Mouse (Mus musculus) lung, adult 10 weeks (tissue): ENCODE data around the gene Fbxo36. TPM values are rescaled to one million over a fixed set of nuclear protein-coding genes. Genes with fewer than 3 reads are reported as not detected.

Source experiments
- polyA plus RNA-seq: library from polyadenylated mRNA; stranded (reverse); fragments of 350-450 nt; fragmentation: Illumina TruSeq; extraction: RNeasy Lipid Tissue Mini Kit (QIAGEN cat#74804); gene quantifications from one replicate; pipeline ENCODE4 v1.2.3, GENCODE M21; 2014; ENCODE audit warnings: low read depth, low replicate concordance; ENCODE audit not compliant: insufficient read depth

Gene Fbxo36
- polyA plus RNA-seq = 19.9 TPM

DNA sequence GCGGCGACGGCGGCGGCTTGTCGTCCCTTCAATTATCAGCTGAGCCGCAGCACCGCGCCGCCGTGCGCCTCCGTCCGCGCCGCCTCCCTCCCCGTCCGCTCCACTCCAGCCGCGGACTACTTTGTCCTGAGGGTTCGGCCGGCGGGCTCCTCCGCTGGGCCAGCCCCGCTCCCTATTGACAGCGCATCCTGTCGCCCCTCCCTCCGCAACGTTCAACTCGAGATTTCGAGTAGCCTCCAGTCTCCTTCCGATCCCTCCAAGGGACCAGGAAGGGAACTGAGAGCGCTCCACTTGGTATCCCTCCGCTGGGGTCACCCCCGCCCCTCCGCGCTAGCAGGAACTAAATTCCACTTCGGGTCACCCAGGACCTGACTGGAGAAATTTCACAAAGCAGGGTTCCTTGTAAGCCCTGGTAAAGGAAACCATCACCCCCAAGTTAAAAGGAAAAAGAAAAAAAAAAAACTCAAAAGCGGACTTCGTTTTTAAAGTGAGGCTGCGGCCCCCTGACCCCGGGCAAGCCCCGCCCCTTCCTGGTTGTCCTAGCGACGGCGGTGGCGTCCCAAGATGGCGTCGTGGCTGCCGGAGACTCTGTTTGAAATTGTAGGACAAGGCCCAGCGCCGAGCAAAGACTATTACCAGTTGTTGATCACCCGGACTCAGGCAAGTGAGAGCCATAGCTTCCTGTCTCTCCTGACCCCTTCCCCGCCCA, at the start of gene Fbxo36:
Fbxo36 (plus strand) TSS at position 533 of the 709 bp plus-strand sequence.

DNA sequence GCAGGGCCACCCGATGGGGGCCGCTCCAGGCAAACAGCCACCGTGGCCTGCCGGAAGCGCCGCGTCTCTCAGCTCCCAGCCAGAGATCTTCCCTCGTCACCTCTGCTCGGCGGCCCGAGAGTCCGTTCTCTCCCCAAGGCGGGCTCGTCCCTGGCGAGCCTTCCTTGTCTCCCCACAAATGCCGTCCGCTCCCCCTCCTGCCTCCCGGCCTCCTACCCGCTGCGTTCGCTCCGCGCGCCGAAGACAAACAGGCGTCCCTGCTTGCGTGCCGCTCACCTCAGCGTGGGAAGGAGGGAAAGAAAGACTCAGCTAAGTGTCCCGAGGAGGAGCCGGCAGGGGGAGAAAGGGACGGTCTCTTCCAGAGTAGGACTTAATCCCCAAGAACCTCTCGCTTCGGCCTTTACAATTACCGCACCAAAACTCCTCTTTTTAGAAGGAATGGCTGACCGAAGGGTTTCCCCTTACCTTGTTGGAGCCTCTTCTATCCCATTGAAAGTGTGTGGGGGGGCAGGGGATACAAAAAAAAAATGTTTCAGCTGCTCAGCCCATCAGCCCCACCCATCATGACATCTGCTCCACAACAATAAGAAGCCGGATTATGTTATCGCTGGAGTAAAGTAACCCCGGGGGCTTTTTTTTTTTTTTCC, 500 bp downstream of the Fbxo36 start, which contains the start of gene Trip12:
Trip12 (minus strand) TSS at position 499 of the 647 bp plus-strand sequence.

DNA sequence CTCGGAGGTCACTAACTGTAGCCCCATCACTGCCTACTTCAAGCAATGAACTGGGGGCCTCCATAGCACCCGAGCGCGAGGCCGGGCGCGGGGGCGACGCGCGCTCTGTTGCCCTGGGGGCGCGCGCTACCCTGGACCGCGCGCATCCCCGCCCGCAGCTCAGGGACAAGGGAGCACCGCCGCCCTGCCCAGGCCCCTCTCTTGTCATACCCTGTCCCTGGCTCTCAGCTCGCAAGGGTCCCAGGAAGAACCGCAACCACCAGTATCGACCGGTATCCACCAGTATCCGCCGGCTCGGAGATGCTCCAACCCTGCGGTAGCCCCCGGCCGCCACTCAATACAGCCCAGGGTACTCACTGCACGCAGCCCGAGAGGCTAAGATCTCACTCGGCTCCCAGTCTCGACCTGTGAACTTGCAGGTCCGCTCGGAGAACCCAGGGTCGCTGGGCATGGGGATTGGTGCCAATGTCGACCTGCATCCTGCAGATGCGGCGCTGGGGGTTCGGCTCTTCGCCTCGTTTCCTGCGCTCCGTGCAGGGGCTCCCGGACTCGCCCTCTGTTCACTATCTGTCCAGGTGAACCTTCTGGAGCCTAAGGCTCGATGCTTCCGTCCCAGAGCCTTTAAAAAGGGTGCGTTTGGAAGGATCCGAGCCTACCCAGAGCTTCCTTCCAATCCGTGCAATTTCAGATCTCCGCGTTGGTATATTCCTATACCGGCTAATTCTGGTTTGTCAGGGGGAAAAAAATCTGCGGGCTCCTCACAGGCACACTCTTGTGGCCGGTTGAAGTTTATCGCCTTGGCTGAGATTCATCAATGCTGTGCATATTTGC, 95.1 kb downstream of the Fbxo36 start, which contains the start of gene Slc16a14:
Slc16a14 (minus strand) TSS at position 632 of the 831 bp plus-strand sequence.

Other genes starting within 250 kb of the Fbxo36 start
- gene Dner, start 143.6 kb upstream of the Fbxo36 start, polyA plus RNA-seq = 0.38 TPM
- gene Trip12, start 675 bp downstream of the Fbxo36 start, polyA plus RNA-seq = 37.2 TPM
- not detected for gene Slc16a14, start 95.3 kb downstream of the Fbxo36 start, polyA plus RNA-seq